Comparison of ENCODE assay signal across 28 mouse cellular contexts in genomic region chr9:22846783-22847182, GRCm38 (mm10).
DNase-seq lines count a peak whose midpoint lies in the region; ATAC-seq and TF ChIP-seq lines count a peak whose summit lies in the region.
"Had no signal": no experiment of that assay in that cellular context is flagged by ENCODE, and none has a peak within 500 bp of the region (broad histone marks: within the 10 kb centered on the region; RNA-seq: fewer than 3 reads in every experiment).

No protein-coding gene starts in this region.

- no peak for DNase-seq in gastrocnemius, adult 2 months
- no peak for DNase-seq in gastrocnemius, postnatal 36 days
- no peak for DNase-seq in lung, embryonic 14.5 days
- no peak for DNase-seq in lung, adult 18-20 months
- no peak for DNase-seq in Patski (ENCODE audit: low read depth, low spot score)
- peak; percentile 9 for DNase-seq in induced T-regulatory cell, adult 2 months (ENCODE audit: low read depth)
- DNase-seq in spleen, postnatal 10 days (ENCODE audit: low spot score in 2 of 2) = no peak
- DNase-seq in heart, postnatal 14 days = no peak
- DNase-seq: adrenal gland, postnatal 10 days; cerebellum, adult 11 months; cerebellum, adult 9-11 months; gastrocnemius, postnatal 10 days; heart, adult 11 months; heart, postnatal 10 days; kidney, adult 8-10 months; kidney, postnatal 14 days; layer of hippocampus, postnatal 36 days; thymus, postnatal 14 days had no signal

- CTCF ChIA-PET in Patski (lab: Charles Lee) = no interaction called here

- no peak overlapping the region for H3K4me3 ChIP-seq in gastrocnemius, adult 2 months
- no peak overlapping the region for H3K4me3 ChIP-seq in lung, embryonic 14.5 days (ENCODE audit: low read depth, low read length)
- H3K4me3 ChIP-seq: embryonic facial prominence, embryonic 15.5 days; heart, embryonic 12.5 days; hindbrain, embryonic 13.5 days; limb, embryonic 15.5 days; lung, embryonic 15.5 days; neural tube, embryonic 15.5 days had no signal

- H3K4me1 ChIP-seq in lung, embryonic 14.5 days (ENCODE audit: insufficient read depth) = no peaks in the 10 kb centered on the region
- H3K4me1 ChIP-seq: embryonic facial prominence, embryonic 15.5 days; heart, embryonic 12.5 days; limb, embryonic 15.5 days; lung, embryonic 15.5 days had no signal

- in situ Hi-C loops in Patski (cut with MboI; ENCODE audit: low pct_unique_long_range_greater_than_20kb) = no loop called here

- WGBS in lung, embryonic 14.5 days = 71% methylated on average over 1 of the region's 1 CpGs

- no peak overlapping the region for H3K4me2 ChIP-seq in lung, embryonic 14.5 days
- H3K4me2 ChIP-seq: embryonic facial prominence, embryonic 15.5 days; heart, embryonic 12.5 days; hindbrain, embryonic 13.5 days; limb, embryonic 15.5 days; lung, embryonic 15.5 days; neural tube, embryonic 15.5 days had no signal

- H3K9ac ChIP-seq in lung, embryonic 14.5 days = no peak overlapping the region
- H3K9ac ChIP-seq: embryonic facial prominence, embryonic 15.5 days; heart, embryonic 12.5 days; hindbrain, embryonic 13.5 days; limb, embryonic 15.5 days; lung, embryonic 15.5 days; neural tube, embryonic 15.5 days had no signal

- intact Hi-C loops in gastrocnemius, adult 2 months (cut with DNase I) = no loop called here
- intact Hi-C loops in gastrocnemius, postnatal 36 days (cut with DNase I) = no loop called here
- intact Hi-C loops in heart, postnatal 14 days (cut with DNase I) = no loop called here

- POLR2A ChIA-PET in Patski (lab: Charles Lee) = no interaction called here

- H3K27me3 ChIP-seq in lung, embryonic 14.5 days (ENCODE audit: insufficient read depth, low read length) = no peaks in the 10 kb centered on the region
- no peaks in the 10 kb centered on the region for H3K27me3 ChIP-seq in Patski
- H3K27me3 ChIP-seq: embryonic facial prominence, embryonic 15.5 days; heart, embryonic 12.5 days; hindbrain, embryonic 13.5 days; limb, embryonic 15.5 days; lung, embryonic 15.5 days; neural tube, embryonic 15.5 days had no signal

- TF ChIP-seq CTCF in gastrocnemius, adult 2 months (IDR thresholded peaks at IDR 0.05) = 0 out of 2 replicates have a peak, but pooled peaks have one; percentile 3
- TF ChIP-seq CTCF in lung, embryonic 14.5 days (IDR thresholded peaks at IDR 0.05; ENCODE audit: low read depth) = peak; percentile 30
- peak; percentile 25 for TF ChIP-seq CTCF in Patski (IDR thresholded peaks at IDR 0.05)

- no peaks in the 10 kb centered on the region for H3K9me3 ChIP-seq in lung, embryonic 14.5 days (ENCODE audit: low read depth, low read length)
- H3K9me3 ChIP-seq: embryonic facial prominence, embryonic 15.5 days; hindbrain, embryonic 13.5 days; limb, embryonic 15.5 days; lung, embryonic 15.5 days; neural tube, embryonic 15.5 days had no signal

- H3K27ac ChIP-seq in gastrocnemius, adult 2 months = no peak overlapping the region
- no peak overlapping the region for H3K27ac ChIP-seq in lung, embryonic 14.5 days (ENCODE audit: low read depth)
- H3K27ac ChIP-seq: embryonic facial prominence, embryonic 15.5 days; limb, embryonic 15.5 days; lung, embryonic 15.5 days; macrophage; neural tube, embryonic 15.5 days had no signal

- H3K36me3 ChIP-seq in lung, embryonic 14.5 days (ENCODE audit: insufficient read depth) = no peaks in the 10 kb centered on the region
- H3K36me3 ChIP-seq: embryonic facial prominence, embryonic 15.5 days; heart, embryonic 12.5 days; hindbrain, embryonic 13.5 days; limb, embryonic 15.5 days; lung, embryonic 15.5 days; neural tube, embryonic 15.5 days had no signal

- ATAC-seq in lung, embryonic 14.5 days (ENCODE audit: insufficient read depth) = no peak
- ATAC-seq in Patski = no peak
- ATAC-seq: forebrain, embryonic 14.5 days; inflammation-experienced regulatory T-cells, adult 6 months; midbrain, embryonic 16.5 days had no signal
